Mouse (Mus musculus) hindbrain, embryonic 16.5 days (tissue): ENCODE results near the gene Rho. TPM values are rescaled to one million over a fixed set of nuclear protein-coding genes. Genes with fewer than 3 reads are reported as not detected.

Experiments
- ATAC-seq: fragments of 200-750 bp; cut with Nextera tagmentation; 2 replicates; pipeline ENCODE4 v1.8.0; 2017; ENCODE audit warnings: moderate TSS enrichment, moderate library complexity
- H3K27ac ChIP-seq: fragments of 300-500 bp; sonication (generic); 2 replicates; pipeline ENCODE4 v1.5.1; 2014; ENCODE audit warnings: low read depth, mild to moderate bottlenecking, control low read depth, low read length, moderate library complexity
- H3K27me3 ChIP-seq: fragments of 300-500 bp; sonication (generic); replicated peaks from 2 replicates; pipeline ENCODE4 v1.6.1; 2014; ENCODE audit warnings: low read length; ENCODE audit not compliant: control insufficient read depth, insufficient read depth
- H3K36me3 ChIP-seq: fragments of 300-500 bp; sonication (generic); 2 replicates; pipeline ENCODE4 v1.6.1; 2014; ENCODE audit warnings: mild to moderate bottlenecking, low read length, moderate library complexity, mixed read lengths; ENCODE audit not compliant: control insufficient read depth, insufficient read depth
- H3K4me1 ChIP-seq: fragments of 300-500 bp; sonication (generic); 2 replicates; pipeline ENCODE4 v1.6.1; 2014; ENCODE audit warnings: low read depth, low read length; ENCODE audit not compliant: control insufficient read depth, insufficient read depth
- H3K4me2 ChIP-seq: fragments of 300-500 bp; sonication (generic); 2 replicates; pipeline ENCODE4 v1.6.1; 2014; ENCODE audit warnings: mild to moderate bottlenecking, low read length, control low read depth, moderate library complexity
- H3K4me3 ChIP-seq: fragments of 300-500 bp; sonication (generic); 2 replicates; pipeline ENCODE4 v1.5.1; 2014; ENCODE audit warnings: mild to moderate bottlenecking, low read length, control low read depth, moderate library complexity
- H3K9ac ChIP-seq: fragments of 300-500 bp; sonication (generic); 2 replicates; pipeline ENCODE4 v1.6.1; 2014; ENCODE audit warnings: low read depth, mild to moderate bottlenecking, control low read depth, low read length, moderate library complexity
- H3K9me3 ChIP-seq: fragments of 300-500 bp; sonication (generic); 2 replicates; pipeline ENCODE4 v1.6.1; 2014; ENCODE audit warnings: mild to moderate bottlenecking, low read length, moderate library complexity; ENCODE audit not compliant: control insufficient read depth
- WGBS: fragments of 180-500 bp; shearing (Covaris S2); extraction: QIAGEN DNeasy Blood & Tissue Kit; methylation state at CpG from one replicate; pipeline ENCODE4 v1.1.7; 2014; 5-methylcytosine and 5-hydroxymethylcytosine counted together
- polyA plus RNA-seq: library from polyadenylated mRNA; unstranded; fragments of >200 nt; fragmentation: Nextera tagmentation; extraction: Ambion mirVana; gene quantifications from 2 replicates; pipeline ENCODE4 v1.2.1, GENCODE M21; 2015

The Rho gene
- polyA plus RNA-seq, 1 experiment from 2014 or later, result 0.50 TPM

GRCm38 (mm10) chr6:115909052-115909451 is 22.5 kb upstream of the Rho start:
- ATAC-seq, result no peak
- H3K36me3 ChIP-seq, result no peaks in the 10 kb centered on the region
- no peak overlapping the region for H3K9ac ChIP-seq
- H3K27ac ChIP-seq, result no peak overlapping the region
- H3K4me3 ChIP-seq, result no peak overlapping the region
- H3K9me3 ChIP-seq, result no peaks in the 10 kb centered on the region
- no peaks in the 10 kb centered on the region for H3K27me3 ChIP-seq
- H3K4me2 ChIP-seq, result no peak overlapping the region
- H3K4me1 ChIP-seq, result peaks cover 4% of the 10 kb centered on the region
- WGBS, result 62% methylated on average over 3 of the region's 3 CpGs

- H3K36me3 ChIP-seq, result no peaks in the 10 kb centered on the region
- no peaks in the 10 kb centered on the region for H3K9me3 ChIP-seq
- no peak overlapping the region for H3K27ac ChIP-seq
- ATAC-seq, result 0 out of 2 replicates have a peak, but pooled peaks have one; percentile 31
- H3K9ac ChIP-seq, result no peak overlapping the region
- 67% methylated on average over 8 of the region's 8 CpGs for WGBS
- H3K27me3 ChIP-seq, result no peaks in the 10 kb centered on the region
- peaks cover 4% of the 10 kb centered on the region for H3K4me1 ChIP-seq
- H3K4me2 ChIP-seq, result no peak overlapping the region
- no peak overlapping the region for H3K4me3 ChIP-seq
Observed at GRCm38 (mm10) chr6:115909940-115910339, 21.6 kb upstream of the Rho start.

GRCm38 (mm10) chr6:115911763-115912162 is 19.8 kb upstream of the Rho start:
- Histone ChIP-seq H3K9me3 (no peaks in the 10 kb centered on the region), H3K9ac (no peak overlapping the region), H3K36me3 (no peaks in the 10 kb centered on the region), H3K27me3 (no peaks in the 10 kb centered on the region), H3K4me3 (no peak overlapping the region), H3K4me2 (no peak overlapping the region), H3K27ac (no peak overlapping the region), H3K4me1 (peaks cover 8% of the 10 kb centered on the region)
- no peak for ATAC-seq
- 83% methylated on average over 6 of the region's 6 CpGs for WGBS

GRCm38 (mm10) chr6:115913482-115913881 is 18.1 kb upstream of the Rho start:
- Histone ChIP-seq H3K27me3 (no peaks in the 10 kb centered on the region), H3K4me2 (no peak overlapping the region), H3K27ac (no peak overlapping the region; the same call in 1 of the 2 replicates), H3K36me3 (peaks cover 1% of the 10 kb centered on the region), H3K4me3 (no peak overlapping the region), H3K9ac (no peak overlapping the region), H3K4me1 (peaks cover 8% of the 10 kb centered on the region), H3K9me3 (no peaks in the 10 kb centered on the region)
- WGBS, result 76% methylated on average over 10 of the region's 10 CpGs
- ATAC-seq, result no peak

GRCm38 (mm10) chr6:115914511-115915202 is 16.9 kb upstream of the Rho start:
- Histone ChIP-seq H3K27me3 (no peaks in the 10 kb centered on the region), H3K27ac (peak overlapping the region; percentile 53), H3K9ac (peak overlapping the region; percentile 1; the same call in 1 of the 2 replicates), H3K9me3 (no peaks in the 10 kb centered on the region), H3K4me2 (no peak overlapping the region), H3K36me3 (peaks cover 2% of the 10 kb centered on the region), H3K4me3 (no peak overlapping the region), H3K4me1 (peaks cover 8% of the 10 kb centered on the region)
- ATAC-seq, result peak; percentile 35
- 59% methylated on average over 15 of the region's 15 CpGs for WGBS

GRCm38 (mm10) chr6:115915601-115916445 is 15.7 kb upstream of the Rho start:
- H3K9me3 ChIP-seq, result no peaks in the 10 kb centered on the region
- H3K4me2 ChIP-seq, result no peak overlapping the region
- ATAC-seq, result no peak
- H3K4me1 ChIP-seq, result peaks cover 8% of the 10 kb centered on the region
- H3K27ac ChIP-seq, result peak overlapping the region; percentile 35; the same call in 1 of the 2 replicates
- WGBS, result 70% methylated on average over 17 of the region's 17 CpGs
- no peak overlapping the region for H3K9ac ChIP-seq
- H3K36me3 ChIP-seq, result peaks cover 2% of the 10 kb centered on the region
- H3K4me3 ChIP-seq, result no peak overlapping the region
- H3K27me3 ChIP-seq, result no peaks in the 10 kb centered on the region

GRCm38 (mm10) chr6:115916611-115917010 is 14.9 kb upstream of the Rho start:
- Histone ChIP-seq H3K36me3 (peaks cover 2% of the 10 kb centered on the region), H3K4me3 (no peak overlapping the region), H3K27ac (0 out of 2 replicates have a peak overlapping the region, but pooled peaks have one; percentile 14), H3K4me1 (peaks cover 8% of the 10 kb centered on the region), H3K9me3 (no peaks in the 10 kb centered on the region), H3K9ac (no peak overlapping the region), H3K4me2 (no peak overlapping the region), H3K27me3 (no peaks in the 10 kb centered on the region)
- WGBS, result 75% methylated on average over 5 of the region's 5 CpGs
- no peak for ATAC-seq

GRCm38 (mm10) chr6:115918615-115919014 is 12.9 kb upstream of the Rho start:
- Histone ChIP-seq H3K4me1 (peaks cover 8% of the 10 kb centered on the region), H3K27me3 (no peaks in the 10 kb centered on the region), H3K4me2 (no peak overlapping the region), H3K9ac (no peak overlapping the region), H3K27ac (no peak overlapping the region), H3K9me3 (no peaks in the 10 kb centered on the region), H3K36me3 (peaks cover 2% of the 10 kb centered on the region), H3K4me3 (no peak overlapping the region)
- 85% methylated on average over 1 of the region's 1 CpGs for WGBS
- ATAC-seq, result no peak

GRCm38 (mm10) chr6:115919876-115920275 is 11.7 kb upstream of the Rho start:
- no peak overlapping the region for H3K27ac ChIP-seq
- H3K4me2 ChIP-seq, result no peak overlapping the region
- peaks cover 4% of the 10 kb centered on the region for H3K36me3 ChIP-seq
- no peak for ATAC-seq
- no peak overlapping the region for H3K9ac ChIP-seq
- H3K4me3 ChIP-seq, result no peak overlapping the region
- H3K27me3 ChIP-seq, result no peaks in the 10 kb centered on the region
- WGBS, result 88% methylated on average over 5 of the region's 5 CpGs
- H3K9me3 ChIP-seq, result no peaks in the 10 kb centered on the region
- peaks cover 3% of the 10 kb centered on the region for H3K4me1 ChIP-seq
